Mouse (Mus musculus) lung, embryonic 14.5 days (tissue): ENCODE measurements at regions not wholly inside any gene's neighbourhood (a gene's known extent, or its start where the extent isn't known, plus 50 kb on each side); places are given as distances from the start of the nearest gene placed in this dataset.

ENCODE experiments used
- ATAC-seq: fragments of 200-750 bp; cut with Nextera tagmentation; 2 replicates; pipeline ENCODE4 v1.8.0; 2017; ENCODE audit warnings: mild to moderate bottlenecking, moderate TSS enrichment, moderate library complexity; ENCODE audit not compliant: insufficient read depth
- DNase-seq: peaks from one replicate; pipeline ENCODE4 v3.0.0-alpha.2; 2015
- H3K27ac ChIP-seq: fragments of 300-500 bp; sonication (generic); 2 replicates; pipeline ENCODE4 v1.5.1; 2014; ENCODE audit warnings: low read depth, mild to moderate bottlenecking, moderate library complexity
- H3K27me3 ChIP-seq: fragments of 300-500 bp; sonication (generic); 2 replicates; pipeline ENCODE4 v1.6.1; 2014; ENCODE audit warnings: low read length, control low read depth; ENCODE audit not compliant: insufficient read depth
- H3K36me3 ChIP-seq: fragments of 300-500 bp; sonication (generic); 2 replicates; pipeline ENCODE4 v1.6.1; 2014; ENCODE audit warnings: control low read depth; ENCODE audit not compliant: insufficient read depth
- H3K4me1 ChIP-seq: fragments of 300-500 bp; sonication (generic); 2 replicates; pipeline ENCODE4 v1.6.1; 2014; ENCODE audit warnings: antibody characterized with exemption, control low read depth; ENCODE audit not compliant: insufficient read depth
- H3K4me2 ChIP-seq: fragments of 300-500 bp; sonication (generic); 2 replicates; pipeline ENCODE4 v1.6.1; 2014; ENCODE audit warnings: mild to moderate bottlenecking
- H3K4me3 ChIP-seq: fragments of 300-500 bp; sonication (generic); 2 replicates; pipeline ENCODE4 v1.5.1; 2014; ENCODE audit warnings: low read depth, low read length
- H3K9ac ChIP-seq: fragments of 300-500 bp; sonication (generic); 2 replicates; pipeline ENCODE4 v1.6.1; 2014
- H3K9me3 ChIP-seq: fragments of 300-500 bp; sonication (generic); 2 replicates; pipeline ENCODE4 v1.6.1; 2016; ENCODE audit warnings: low read depth, low read length, control low read depth
- CTCF ChIP-seq: IDR thresholded peaks from 2 replicates; pipeline ENCODE4 v1.5.1; 2016; ENCODE audit warnings: antibody characterized with exemption, low read depth
- WGBS: fragments of 180-500 bp; shearing (Covaris S2); extraction: QIAGEN DNeasy Blood & Tissue Kit; methylation state at CpG from one replicate; pipeline ENCODE4 v1.1.7; 2014; 5-methylcytosine and 5-hydroxymethylcytosine counted together

DNA sequence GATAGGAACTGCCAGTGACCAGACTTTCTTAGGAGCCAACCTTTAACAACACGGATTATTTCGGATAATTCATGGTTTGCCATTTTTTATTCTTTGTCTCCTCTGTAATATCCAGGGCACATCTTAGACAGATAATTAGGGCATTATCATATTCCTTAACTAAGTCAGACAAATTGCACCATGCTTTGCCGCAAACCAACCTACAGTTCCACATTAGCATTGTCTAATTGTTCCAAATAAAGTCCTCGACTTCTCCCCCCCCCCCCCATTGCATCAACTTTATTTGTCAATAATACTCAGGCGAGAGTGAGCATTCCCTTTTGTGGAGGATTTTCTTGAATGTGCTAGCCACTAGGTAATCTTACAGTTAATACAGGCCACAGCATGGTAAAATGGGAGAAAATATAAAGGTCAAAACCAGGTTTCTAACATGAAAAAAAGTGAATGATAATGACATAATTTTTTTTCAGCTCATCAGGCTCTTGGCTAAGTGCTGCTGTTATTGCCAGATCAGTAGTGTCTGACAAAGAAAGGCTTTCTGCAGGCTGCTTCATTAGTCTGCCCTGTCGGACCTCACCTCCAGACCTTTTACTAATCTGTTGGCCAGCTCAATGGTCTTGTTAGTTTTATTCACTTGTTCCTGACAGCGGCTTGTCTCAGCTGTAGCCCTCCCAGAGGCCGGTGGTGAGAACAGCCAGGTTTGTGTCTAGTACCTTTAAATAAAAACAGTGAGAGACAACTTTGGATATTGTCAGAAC, 80.3 kb downstream of the Cdca7 start:
- 60% methylated on average over 8 of the region's 8 CpGs for WGBS
- Histone ChIP-seq H3K27me3 (no peaks in the 10 kb centered on the region), H3K27ac (no peak overlapping the region), H3K4me3 (no peak overlapping the region), H3K36me3 (no peaks in the 10 kb centered on the region), H3K4me1 (no peaks in the 10 kb centered on the region), H3K9me3 (no peaks in the 10 kb centered on the region), H3K4me2 (no peak overlapping the region), H3K9ac (no peak overlapping the region)
- no peak for DNase-seq
- no peak for TF ChIP-seq CTCF
- ATAC-seq = no peak

DNA sequence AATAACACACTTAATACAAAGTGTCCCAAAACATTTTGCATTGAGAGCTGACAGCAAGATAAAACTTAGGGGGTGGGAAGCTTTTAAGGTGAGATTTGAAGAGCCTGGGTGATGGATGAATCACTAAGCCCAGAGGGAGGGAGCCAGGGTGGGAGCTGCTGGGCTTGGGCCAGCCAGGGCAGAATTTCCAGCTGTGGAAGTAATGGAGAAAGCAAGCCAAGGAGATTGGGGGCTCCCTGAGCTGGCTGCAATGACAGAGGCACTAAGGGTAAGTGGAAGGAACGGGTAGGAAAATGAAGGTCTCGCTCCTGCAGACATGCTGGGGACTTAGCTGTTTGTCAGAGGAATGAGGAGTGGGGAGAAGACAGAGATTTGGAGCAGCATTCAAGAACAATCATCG, 81.2 kb downstream of the Cdca7 start:
- DNase-seq (peak; percentile 51), ATAC-seq (no peak; the same call in 1 of the 2 replicates)
- H3K27ac ChIP-seq = peak overlapping the region; percentile 43; the same call in 1 of the 2 replicates
- H3K27me3 ChIP-seq = no peaks in the 10 kb centered on the region
- 12% methylated on average over 3 of the region's 3 CpGs for WGBS
- no peak overlapping the region for H3K4me3 ChIP-seq
- H3K9me3 ChIP-seq = no peaks in the 10 kb centered on the region
- H3K4me2 ChIP-seq = peak overlapping the region; percentile 3; the same call in 1 of the 2 replicates
- H3K4me1 ChIP-seq = no peaks in the 10 kb centered on the region
- no peak overlapping the region for H3K9ac ChIP-seq
- TF ChIP-seq CTCF = no peak
- no peaks in the 10 kb centered on the region for H3K36me3 ChIP-seq

DNA sequence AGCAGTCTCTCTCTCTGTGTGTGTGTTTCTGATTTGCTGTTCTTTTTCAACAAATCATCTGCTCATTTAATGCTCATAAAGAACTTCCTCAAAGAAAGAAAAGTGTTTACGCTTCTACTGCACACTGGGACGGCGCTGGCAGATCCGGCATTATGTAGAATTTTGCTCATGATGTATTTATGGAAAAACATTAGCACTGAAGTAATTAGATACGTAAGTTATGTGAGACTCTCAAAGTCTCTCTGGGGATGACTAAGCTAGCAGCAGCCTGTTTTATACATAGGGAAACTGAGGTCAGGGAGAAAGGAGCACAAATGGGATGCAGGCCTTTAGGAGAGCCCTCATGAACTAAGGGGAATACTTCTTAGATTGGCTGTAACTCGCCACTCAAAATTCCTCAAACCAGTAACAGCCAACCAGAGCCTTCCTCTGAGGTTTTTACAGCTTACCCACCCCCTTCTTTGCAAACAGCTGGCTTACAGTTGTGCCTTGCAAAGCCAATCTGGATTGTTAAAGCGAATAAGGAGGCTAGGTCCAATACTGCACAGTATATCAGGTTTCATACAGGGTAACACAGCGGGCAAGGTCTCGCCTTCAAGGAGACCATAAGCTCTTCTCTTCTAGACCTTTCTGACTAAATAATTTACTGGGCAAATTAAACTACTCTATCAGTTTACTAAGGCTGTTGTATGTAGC, 81.8 kb downstream of the Cdca7 start:
- Histone ChIP-seq H3K27me3 (no peaks in the 10 kb centered on the region), H3K9ac (no peak overlapping the region), H3K4me3 (no peak overlapping the region), H3K4me1 (no peaks in the 10 kb centered on the region), H3K36me3 (no peaks in the 10 kb centered on the region), H3K9me3 (no peaks in the 10 kb centered on the region), H3K27ac (peak overlapping the region; percentile 43; the same call in 1 of the 2 replicates), H3K4me2 (peak overlapping the region; percentile 3)
- DNase-seq (peak; percentile 59), ATAC-seq (peak; percentile 70)
- 39% methylated on average over 9 of the region's 9 CpGs for WGBS
- no peak for TF ChIP-seq CTCF

DNA sequence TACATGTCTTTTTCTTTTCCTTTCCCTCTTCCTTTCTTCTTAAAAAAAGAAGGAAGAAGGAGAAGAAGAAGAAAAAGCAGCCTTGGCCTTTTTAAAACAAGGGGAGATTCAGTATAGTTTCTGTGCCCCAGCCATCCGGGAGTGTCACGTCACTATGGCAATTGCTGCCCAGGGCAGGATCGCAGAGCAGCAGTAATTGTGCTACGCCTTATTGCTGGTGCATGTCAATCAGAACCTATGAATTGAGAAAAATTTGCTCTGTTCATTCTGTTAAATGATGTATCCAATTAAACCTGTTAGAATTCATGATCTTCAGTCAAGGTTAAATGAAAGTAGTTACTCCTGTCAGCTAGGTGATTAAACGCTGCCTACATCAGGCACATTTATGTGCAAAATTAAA, 85.4 kb downstream of the Cdca7 start:
- no peaks in the 10 kb centered on the region for H3K27me3 ChIP-seq
- no peaks in the 10 kb centered on the region for H3K36me3 ChIP-seq
- 85% methylated on average over 5 of the region's 5 CpGs for WGBS
- no peak overlapping the region for H3K9ac ChIP-seq
- no peak for ATAC-seq
- DNase-seq = no peak
- H3K4me3 ChIP-seq = no peak overlapping the region
- H3K4me1 ChIP-seq = no peaks in the 10 kb centered on the region
- H3K9me3 ChIP-seq = no peaks in the 10 kb centered on the region
- no peak overlapping the region for H3K4me2 ChIP-seq
- no peak for TF ChIP-seq CTCF
- H3K27ac ChIP-seq = no peak overlapping the region

GRCm38 (mm10) chr2:72578322-72578721, 102.4 kb downstream of the Cdca7 start:
- no peaks in the 10 kb centered on the region for H3K36me3 ChIP-seq
- ATAC-seq (no peak), DNase-seq (no peak)
- H3K9me3 ChIP-seq = no peaks in the 10 kb centered on the region
- H3K4me2 ChIP-seq = no peak overlapping the region
- no peak overlapping the region for H3K9ac ChIP-seq
- H3K27me3 ChIP-seq = no peaks in the 10 kb centered on the region
- no peaks in the 10 kb centered on the region for H3K4me1 ChIP-seq
- no peak for TF ChIP-seq CTCF
- no peak overlapping the region for H3K4me3 ChIP-seq
- no peak overlapping the region for H3K27ac ChIP-seq
- WGBS = 45% methylated on average over 1 of the region's 1 CpGs

DNA sequence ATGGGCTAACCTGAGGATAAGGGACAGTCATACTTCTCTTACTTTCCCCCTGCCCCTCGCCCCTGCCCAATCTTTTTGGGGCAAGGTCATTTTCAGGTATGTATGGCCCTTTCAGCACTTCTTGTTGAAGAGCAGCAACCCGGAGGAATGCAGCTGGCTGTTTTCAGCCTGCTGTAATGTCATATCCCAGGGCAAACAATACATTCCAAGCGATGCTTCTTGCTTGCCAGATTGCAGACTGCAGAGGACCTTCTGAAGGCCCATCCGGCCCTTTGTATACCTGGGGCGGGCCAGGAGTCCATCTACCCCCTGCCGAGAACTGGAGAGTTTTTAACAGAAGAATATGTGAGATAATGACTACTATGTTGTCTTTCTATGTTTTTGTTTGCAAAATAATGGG, 105.2 kb downstream of the Cdca7 start:
- TF ChIP-seq CTCF = no peak

GRCm38 (mm10) chr2:72588814-72589213, 112.9 kb downstream of the Cdca7 start:
- Histone ChIP-seq H3K27ac (no peak overlapping the region), H3K4me1 (no peaks in the 10 kb centered on the region), H3K27me3 (no peaks in the 10 kb centered on the region), H3K36me3 (no peaks in the 10 kb centered on the region), H3K4me3 (no peak overlapping the region), H3K9ac (no peak overlapping the region), H3K9me3 (no peaks in the 10 kb centered on the region), H3K4me2 (no peak overlapping the region)
- TF ChIP-seq CTCF = no peak
- no peak for ATAC-seq
- no peak for DNase-seq
- WGBS = 65% methylated on average over 7 of the region's 7 CpGs

More for the DNA sequence above, 105.2 kb downstream of the Cdca7 start:
- Histone ChIP-seq H3K4me2 (no peak overlapping the region), H3K9ac (no peak overlapping the region), H3K27me3 (no peaks in the 10 kb centered on the region), H3K4me1 (no peaks in the 10 kb centered on the region), H3K4me3 (no peak overlapping the region), H3K36me3 (no peaks in the 10 kb centered on the region), H3K27ac (no peak overlapping the region), H3K9me3 (no peaks in the 10 kb centered on the region)
- ATAC-seq (no peak), DNase-seq (no peak)
- 68% methylated on average over 6 of the region's 6 CpGs for WGBS
